Mouse (Mus musculus): Measurements from ENCODE around the gene Bcor. TPM values are rescaled to one million over a fixed set of nuclear protein-coding genes. Genes with fewer than 3 reads are reported as not detected.

Gene Bcor
- total RNA-seq, 1 experiment = 32.9 TPM

- Histone ChIP-seq H3K9ac (ENCODE audit: insufficient read depth, low read depth, low read length, poor library complexity, severe bottlenecking) (no peak overlapping the region), H3K27ac (ENCODE audit: insufficient read depth, low read depth, low read length, poor library complexity, severe bottlenecking) (no peak overlapping the region), H3K4me3 (ENCODE audit: insufficient read depth in 1 of 2, low read depth in 1 of 2, low read length in 2 of 2, poor library complexity in 1 of 2, severe bottlenecking in 1 of 2) (no peak overlapping the region), H3K9me3 (ENCODE audit: control insufficient read depth, insufficient read depth, low read depth, low read length) (no peaks in the 10 kb centered on the region), H3K4me1 (ENCODE audit: control insufficient read depth in 2 of 2, insufficient read depth in 2 of 2, low read length in 2 of 2, poor library complexity in 1 of 2) (peaks cover 0 to 2% of the 10 kb centered on the region in 2 experiments; a peak in 1 of 4 replicates), H3K36me3 (ENCODE audit: control insufficient read depth, insufficient read depth, low read length, poor library complexity, severe bottlenecking) (no peaks in the 10 kb centered on the region)
- no peak for DNase-seq (ENCODE audit: low read depth, low spot score)
- in situ Hi-C loops (cut with MboI; ENCODE audit: low sequenced_read_pairs in 2 of 2, unreplicated experiment in 2 of 2) = no loop called here
- TF ChIP-seq ZC3H11A (IDR thresholded peaks at IDR 0.05; ENCODE audit: borderline replicate concordance, low read depth, low read length) (no peak), HCFC1 (IDR thresholded peaks at IDR 0.05; ENCODE audit: borderline replicate concordance, insufficient read depth, low read length) (no peak), MAFK (IDR thresholded peaks at IDR 0.05; ENCODE audit: insufficient read depth, low read depth, low read length) (no peak), ZNF384 (IDR thresholded peaks at IDR 0.05; ENCODE audit: low read depth, low read length) (no peak), CHD2 (IDR thresholded peaks at IDR 0.05; ENCODE audit: low read depth, low read length) (no peak)
These were observed 166.3 kb downstream of the Bcor start for GRCm38 (mm10) chrX:11993641-11994419.

GRCm38 (mm10) chrX:11989471-11989870 lies 170.7 kb downstream of the Bcor start:
- Histone ChIP-seq H3K4me3 (ENCODE audit: insufficient read depth in 1 of 2, low read depth in 1 of 2, low read length in 2 of 2, poor library complexity in 1 of 2, severe bottlenecking in 1 of 2) (no peak overlapping the region), H3K9ac (ENCODE audit: insufficient read depth, low read depth, low read length, poor library complexity, severe bottlenecking) (no peak overlapping the region), H3K27ac (ENCODE audit: insufficient read depth, low read depth, low read length, poor library complexity, severe bottlenecking) (no peak overlapping the region), H3K9me3 (ENCODE audit: control insufficient read depth, insufficient read depth, low read depth, low read length) (no peaks in the 10 kb centered on the region), H3K36me3 (ENCODE audit: control insufficient read depth, insufficient read depth, low read length, poor library complexity, severe bottlenecking) (no peaks in the 10 kb centered on the region), H3K4me1 (ENCODE audit: control insufficient read depth in 2 of 2, insufficient read depth in 2 of 2, low read length in 2 of 2, poor library complexity in 1 of 2) (no peaks in the 10 kb centered on the region)
- TF ChIP-seq CHD2 (IDR thresholded peaks at IDR 0.05; ENCODE audit: low read depth, low read length) = no peak
- TF ChIP-seq ZNF384 (IDR thresholded peaks at IDR 0.05; ENCODE audit: low read depth, low read length) = no peak
- TF ChIP-seq HCFC1 (IDR thresholded peaks at IDR 0.05; ENCODE audit: borderline replicate concordance, insufficient read depth, low read length) = no peak
- TF ChIP-seq ZC3H11A (IDR thresholded peaks at IDR 0.05; ENCODE audit: borderline replicate concordance, low read depth, low read length) = no peak
- no peak for DNase-seq (ENCODE audit: low read depth, low spot score)
- in situ Hi-C loops (cut with MboI; ENCODE audit: low sequenced_read_pairs in 2 of 2, unreplicated experiment in 2 of 2) = no loop called here

- in situ Hi-C loops (cut with MboI; ENCODE audit: low sequenced_read_pairs in 2 of 2, unreplicated experiment in 2 of 2) = no loop called here
- Histone ChIP-seq H3K27ac (ENCODE audit: insufficient read depth, low read depth, low read length, poor library complexity, severe bottlenecking) (no peak overlapping the region), H3K4me3 (ENCODE audit: insufficient read depth in 1 of 2, low read depth in 1 of 2, low read length in 2 of 2, poor library complexity in 1 of 2, severe bottlenecking in 1 of 2) (no peak overlapping the region), H3K4me1 (ENCODE audit: control insufficient read depth in 2 of 2, insufficient read depth in 2 of 2, low read length in 2 of 2, poor library complexity in 1 of 2) (no peaks in the 10 kb centered on the region), H3K9ac (ENCODE audit: insufficient read depth, low read depth, low read length, poor library complexity, severe bottlenecking) (no peak overlapping the region), H3K9me3 (ENCODE audit: control insufficient read depth, insufficient read depth, low read depth, low read length) (no peaks in the 10 kb centered on the region), H3K36me3 (ENCODE audit: control insufficient read depth, insufficient read depth, low read length, poor library complexity, severe bottlenecking) (no peaks in the 10 kb centered on the region)
- TF ChIP-seq ZC3H11A (IDR thresholded peaks at IDR 0.05; ENCODE audit: borderline replicate concordance, low read depth, low read length) (no peak), CHD2 (IDR thresholded peaks at IDR 0.05; ENCODE audit: low read depth, low read length) (no peak), ZNF384 (IDR thresholded peaks at IDR 0.05; ENCODE audit: low read depth, low read length) (no peak), HCFC1 (IDR thresholded peaks at IDR 0.05; ENCODE audit: borderline replicate concordance, insufficient read depth, low read length) (no peak), MAFK (IDR thresholded peaks at IDR 0.05; ENCODE audit: insufficient read depth, low read depth, low read length) (no peak)
- DNase-seq (ENCODE audit: low read depth, low spot score) = no peak
These were observed 171.8 kb downstream of the Bcor start for GRCm38 (mm10) chrX:11988191-11988896.

GRCm38 (mm10) chrX:11987602-11988001 lies 172.6 kb downstream of the Bcor start:
- Histone ChIP-seq H3K4me1 (ENCODE audit: control insufficient read depth in 2 of 2, insufficient read depth in 2 of 2, low read length in 2 of 2, poor library complexity in 1 of 2) (no peaks in the 10 kb centered on the region), H3K4me3 (ENCODE audit: insufficient read depth in 1 of 2, low read depth in 1 of 2, low read length in 2 of 2, poor library complexity in 1 of 2, severe bottlenecking in 1 of 2) (no peak overlapping the region), H3K9ac (ENCODE audit: insufficient read depth, low read depth, low read length, poor library complexity, severe bottlenecking) (no peak overlapping the region), H3K9me3 (ENCODE audit: control insufficient read depth, insufficient read depth, low read depth, low read length) (no peaks in the 10 kb centered on the region), H3K27ac (ENCODE audit: insufficient read depth, low read depth, low read length, poor library complexity, severe bottlenecking) (no peak overlapping the region), H3K36me3 (ENCODE audit: control insufficient read depth, insufficient read depth, low read length, poor library complexity, severe bottlenecking) (no peaks in the 10 kb centered on the region)
- TF ChIP-seq MAFK (IDR thresholded peaks at IDR 0.05; ENCODE audit: insufficient read depth, low read depth, low read length) (no peak), CHD2 (IDR thresholded peaks at IDR 0.05; ENCODE audit: low read depth, low read length) (no peak), HCFC1 (IDR thresholded peaks at IDR 0.05; ENCODE audit: borderline replicate concordance, insufficient read depth, low read length) (no peak), ZC3H11A (IDR thresholded peaks at IDR 0.05; ENCODE audit: borderline replicate concordance, low read depth, low read length) (no peak), ZNF384 (IDR thresholded peaks at IDR 0.05; ENCODE audit: low read depth, low read length) (no peak)
- no peak for DNase-seq (ENCODE audit: low read depth, low spot score)
- in situ Hi-C loops (cut with MboI; ENCODE audit: low sequenced_read_pairs in 2 of 2, unreplicated experiment in 2 of 2) = no loop called here
